Mouse (Mus musculus) central nervous system, embryonic 18 days (tissue): ENCODE measurements around the gene Olfr1109. TPM values are rescaled to one million over a fixed set of nuclear protein-coding genes. Genes with fewer than 3 reads are reported as not detected.

Experiments
- polyA plus RNA-seq: library from polyadenylated mRNA; depleted of rRNA; stranded (reverse); fragments of >200 nt; gene quantifications from 2 replicates; pipeline ENCODE4 v1.2.3, GENCODE M21; 2012; rRNA removed

The Olfr1109 gene
- not detected in 2 replicates for polyA plus RNA-seq

DNA sequence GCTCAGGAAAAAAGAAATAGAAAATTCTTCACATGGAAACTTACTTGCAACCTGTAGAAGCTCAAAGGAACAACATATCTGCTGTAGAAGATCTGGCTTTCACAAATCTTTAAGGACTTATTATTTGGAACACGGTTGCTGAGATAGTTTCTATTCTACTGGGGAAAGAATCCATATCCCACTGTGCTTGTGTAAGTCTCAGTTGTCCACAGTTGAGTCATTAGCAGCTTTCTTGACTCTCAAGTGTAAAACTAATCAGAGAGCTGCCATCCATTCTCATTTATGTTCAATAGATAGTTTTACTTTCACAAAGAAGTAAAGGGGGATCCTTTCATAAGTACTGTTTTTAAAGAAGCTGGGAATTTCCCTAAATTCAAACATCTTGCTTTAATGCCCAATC is at the start of gene Olfr1109:
Gene Olfr1109 (minus strand): TSS at position 101 of the 400 bp plus-strand sequence.

DNA sequence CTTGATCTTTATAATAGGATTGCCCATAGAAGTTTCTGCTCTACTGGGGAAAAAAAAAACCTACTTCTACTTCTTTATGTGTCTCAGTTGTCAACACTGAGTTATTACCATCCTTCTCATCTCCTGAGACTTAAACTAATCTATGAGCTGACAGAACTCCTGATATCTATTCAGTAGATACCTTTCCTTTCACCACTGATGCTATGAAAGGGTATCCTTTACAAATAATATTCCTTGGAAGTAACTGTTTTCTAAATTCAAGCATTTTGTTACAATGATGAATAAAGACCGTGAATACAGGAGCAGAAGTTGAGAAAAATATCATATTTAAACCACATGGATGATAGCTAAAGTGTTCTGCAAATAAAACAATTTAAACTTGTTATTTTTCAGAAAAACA is 44.4 kb upstream of the Olfr1109 start, which contains the start of gene Olfr1110:
Gene Olfr1110 (minus strand): TSS at position 101 of the 400 bp plus-strand sequence.

DNA sequence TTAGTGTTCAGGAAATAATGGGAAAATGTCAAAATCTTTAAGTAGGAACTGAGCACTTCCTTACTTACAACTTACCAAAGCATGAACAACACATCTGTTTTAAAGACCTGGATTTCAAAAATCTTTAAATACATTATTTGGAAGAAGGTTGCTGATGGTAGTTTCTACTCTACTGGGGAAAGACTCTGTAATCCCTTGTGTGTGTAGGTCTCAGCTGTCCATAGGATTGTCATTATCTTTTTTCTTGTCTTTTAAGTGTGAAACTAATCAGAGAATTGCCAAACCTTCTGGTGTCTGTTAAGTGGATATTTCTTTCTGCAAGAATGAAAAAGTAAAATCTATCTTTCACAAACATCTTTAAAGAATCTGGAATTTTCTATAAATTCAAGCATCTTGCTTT is 18.7 kb upstream of the Olfr1109 start, which contains the start of gene Olfr259:
Gene Olfr259 (minus strand): TSS at position 101 of the 400 bp plus-strand sequence.

DNA sequence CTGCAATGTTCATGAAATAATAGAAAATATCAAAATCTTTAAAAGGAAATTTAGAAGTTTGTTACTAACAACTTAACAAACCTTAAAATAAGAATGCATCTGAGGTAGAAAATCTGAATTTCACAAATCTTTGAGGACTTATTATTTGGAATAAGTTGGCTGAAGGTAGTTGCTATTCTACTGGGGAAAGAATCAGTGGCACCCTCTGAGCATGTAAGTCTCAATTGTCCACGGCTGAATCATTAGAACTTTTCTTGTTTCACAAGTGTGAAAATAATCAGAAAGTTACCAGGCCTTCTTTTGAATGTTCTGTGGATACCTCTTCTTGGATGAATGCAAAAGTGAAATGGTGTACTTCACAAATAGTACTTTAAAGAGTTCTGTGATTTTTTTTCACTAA is 20.1 kb downstream of the Olfr1109 start, which contains the start of gene Olfr1107:
Gene Olfr1107 (minus strand): TSS at position 101 of the 400 bp plus-strand sequence.

DNA sequence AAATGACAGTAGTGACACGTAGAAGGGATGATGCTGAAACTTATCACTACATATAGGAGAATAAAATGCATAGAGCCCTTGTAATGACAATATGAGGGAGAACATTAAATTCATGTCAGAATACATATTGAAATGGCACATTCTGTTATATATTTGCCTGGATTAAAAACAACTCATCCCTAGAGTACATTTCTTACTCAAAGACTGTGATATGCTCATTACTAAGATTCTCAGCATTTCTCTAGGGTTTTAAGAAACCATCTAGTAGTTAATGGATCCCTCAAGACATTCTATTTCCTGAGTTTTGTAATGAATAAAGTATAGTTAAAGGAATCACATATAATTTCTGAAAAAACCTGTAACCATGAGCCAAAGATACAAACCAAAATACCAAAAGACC is 43.6 kb downstream of the Olfr1109 start, which contains the start of gene Olfr1106:
Gene Olfr1106 (minus strand): TSS at position 101 of the 400 bp plus-strand sequence.

Other genes starting within 250 kb of the Olfr1109 start
- not detected in 2 replicates for gene Olfr1095, start 244.3 kb downstream of the Olfr1109 start, polyA plus RNA-seq
- not detected in 2 replicates for gene Gm13723, start 221.2 kb downstream of the Olfr1109 start, polyA plus RNA-seq
- gene Olfr1097, start 203.8 kb downstream of the Olfr1109 start, polyA plus RNA-seq: not detected in 2 replicates
- not detected in 2 replicates for gene Olfr1098, start 171.5 kb downstream of the Olfr1109 start, polyA plus RNA-seq
- gene Olfr1099, start 135.3 kb downstream of the Olfr1109 start, polyA plus RNA-seq: not detected in 2 replicates
- gene Olfr1100, start 116.1 kb downstream of the Olfr1109 start, polyA plus RNA-seq: not detected in 2 replicates
- not detected in 2 replicates for gene Olfr1101, start 104.8 kb downstream of the Olfr1109 start, polyA plus RNA-seq
- not detected in 2 replicates for gene Olfr1102, start 97.6 kb downstream of the Olfr1109 start, polyA plus RNA-seq
- gene Olfr1104, start 68.9 kb downstream of the Olfr1109 start, polyA plus RNA-seq: not detected in 2 replicates
- not detected in 2 replicates for gene Olfr1105, start 59.5 kb downstream of the Olfr1109 start, polyA plus RNA-seq
- gene Olfr1106, start 43.7 kb downstream of the Olfr1109 start, polyA plus RNA-seq: not detected in 2 replicates
- gene Olfr1107, start 20.2 kb downstream of the Olfr1109 start, polyA plus RNA-seq: not detected in 2 replicates
- gene Olfr259, start 18.6 kb upstream of the Olfr1109 start, polyA plus RNA-seq: not detected in 2 replicates
- not detected in 2 replicates for gene Olfr1110, start 44.3 kb upstream of the Olfr1109 start, polyA plus RNA-seq
- not detected in 2 replicates for gene Olfr1111, start 56.6 kb upstream of the Olfr1109 start, polyA plus RNA-seq
- gene Olfr1112, start 91.8 kb upstream of the Olfr1109 start, polyA plus RNA-seq: not detected in 2 replicates
- not detected in 2 replicates for gene Olfr1113, start 113.0 kb upstream of the Olfr1109 start, polyA plus RNA-seq
- not detected in 2 replicates for gene Olfr1115, start 152.0 kb upstream of the Olfr1109 start, polyA plus RNA-seq
- gene Olfr1116, start 171.5 kb upstream of the Olfr1109 start, polyA plus RNA-seq: not detected in 2 replicates
- not detected in 2 replicates for gene Olfr1118, start 211.6 kb upstream of the Olfr1109 start, polyA plus RNA-seq